Mouse (Mus musculus): ENCODE results near the gene Olfr713.

Gene Olfr713

GRCm38 (mm10) chr7:107030874-107031273 lies at the start of gene Olfr713:
Gene Olfr713 (plus strand): TSS chr7:107031174.
- in situ Hi-C loops (cut with MboI, MseI) = loop anchor here (25.0 kb wide), 1 partner anchor 1119 kb away; no protein-coding TSS in a partner anchor

- in situ Hi-C loops (cut with MboI, MseI) = no loop called here
These were observed 45.7 kb upstream of the Olfr713 start for GRCm38 (mm10) chr7:106985236-106985635.

- in situ Hi-C loops (cut with MboI, MseI) = no loop called here
These were observed 30.2 kb upstream of the Olfr713 start for GRCm38 (mm10) chr7:107000798-107001197.

- in situ Hi-C loops (cut with MboI, MseI) = no loop called here
These were observed 26.8 kb upstream of the Olfr713 start for GRCm38 (mm10) chr7:107004169-107004568.

DNA sequence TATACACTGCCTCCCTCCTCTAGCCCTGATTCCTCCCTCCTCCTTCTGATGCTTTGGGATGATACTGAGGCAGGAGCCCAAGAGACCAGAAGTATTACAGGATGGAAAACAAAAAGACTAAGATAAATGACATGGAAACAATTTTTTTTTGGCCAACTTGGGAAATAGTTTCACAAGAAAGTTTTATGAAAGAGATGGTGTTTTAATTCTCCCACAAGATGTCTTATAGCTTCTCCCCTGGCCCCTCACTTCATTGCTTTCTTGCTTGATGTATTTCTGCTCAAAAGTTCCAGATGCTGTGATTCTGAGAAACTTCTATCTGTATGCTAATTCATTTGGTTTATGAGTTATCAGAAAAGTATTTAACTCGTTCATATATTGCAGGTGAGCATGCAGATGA lies 25.0 kb upstream of the Olfr713 start, which contains the start of gene Olfr2:
Gene Olfr2 (minus strand): TSS at position 101 of the 400 bp plus-strand sequence.
- in situ Hi-C loops (cut with MboI, MseI) = no loop called here

GRCm38 (mm10) chr7:107039934-107040563 lies 9.1 kb downstream of the Olfr713 start:
- in situ Hi-C loops (cut with MboI, MseI) = loop anchor here (25.0 kb wide), 1 partner anchor 1128 kb away; no protein-coding TSS in a partner anchor

DNA sequence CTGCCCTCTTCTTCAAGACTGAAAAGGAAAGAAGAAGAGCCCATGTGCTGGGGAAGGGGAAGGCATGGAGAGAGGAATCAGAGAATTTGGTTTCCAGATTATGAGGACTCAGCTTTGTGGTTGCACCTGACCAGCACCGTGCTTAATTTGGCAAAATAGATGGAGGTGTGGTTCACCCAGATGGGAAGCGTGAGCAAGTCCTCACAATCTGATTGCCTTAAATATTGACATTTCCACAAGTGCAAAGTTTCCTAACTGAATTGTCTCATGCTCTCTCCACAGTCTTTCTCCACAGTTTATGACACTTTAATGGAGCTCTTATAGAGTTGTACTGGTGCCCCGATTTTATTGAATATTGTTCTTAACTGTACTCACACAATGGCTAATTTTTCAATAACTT lies 12.2 kb downstream of the Olfr713 start:
- in situ Hi-C loops (cut with MboI, MseI) = loop anchor here (25.0 kb wide), 1 partner anchor 1131 kb away; no protein-coding TSS in a partner anchor

GRCm38 (mm10) chr7:107044407-107044806 lies 13.4 kb downstream of the Olfr713 start:
- in situ Hi-C loops (cut with MboI, MseI) = loop anchor here (25.0 kb wide), 1 partner anchor 1132 kb away; no protein-coding TSS in a partner anchor

DNA sequence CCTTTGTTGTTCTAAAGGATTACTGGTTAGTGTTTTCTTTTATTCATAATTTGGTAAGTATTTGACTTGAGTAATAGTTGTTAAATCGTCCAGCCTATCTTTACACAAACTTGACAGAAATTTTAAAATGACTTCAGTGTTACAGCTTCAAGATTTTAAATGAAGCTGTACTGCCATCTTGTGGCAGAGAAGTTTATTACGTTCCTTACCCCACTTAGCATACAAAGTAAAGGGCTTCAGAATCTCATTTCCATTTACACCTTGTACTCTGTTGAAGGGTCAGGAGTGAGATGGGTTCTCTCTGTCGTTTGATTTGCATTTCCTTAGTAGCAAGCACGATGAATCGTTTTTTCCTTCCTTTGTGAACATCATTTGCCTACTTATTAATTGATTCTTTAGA lies 14.9 kb downstream of the Olfr713 start:
- in situ Hi-C loops (cut with MboI, MseI) = loop anchor here (25.0 kb wide), 1 partner anchor 1134 kb away; no protein-coding TSS in a partner anchor

GRCm38 (mm10) chr7:107047578-107047977 lies 16.6 kb downstream of the Olfr713 start:
- in situ Hi-C loops (cut with MboI, MseI) = loop anchor here (25.0 kb wide), 1 partner anchor 1135 kb away; no protein-coding TSS in a partner anchor

DNA sequence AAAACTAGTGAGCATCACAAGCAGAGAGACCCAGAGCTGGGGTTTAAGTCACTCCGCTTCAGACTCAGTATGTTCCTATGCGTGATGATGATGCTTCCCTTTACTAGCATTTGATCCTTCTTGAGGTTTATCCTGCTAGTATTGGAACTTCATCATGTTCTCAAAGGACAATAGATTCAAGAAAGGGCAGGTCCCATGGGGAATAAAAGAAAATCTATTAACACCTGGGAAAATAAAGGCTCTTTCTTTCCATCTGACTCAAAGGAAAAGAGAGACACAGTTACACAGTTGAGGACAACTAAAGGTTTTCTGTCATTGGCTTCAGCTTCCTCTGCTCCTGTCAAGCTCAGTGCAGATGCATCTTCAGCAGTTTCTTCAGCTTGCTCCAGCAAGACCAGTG lies 39.7 kb downstream of the Olfr713 start, which contains the start of gene Olfr714:
Gene Olfr714 (plus strand): TSS at position 301 of the 400 bp plus-strand sequence.
- in situ Hi-C loops (cut with MboI, MseI) = no loop called here

Data from T-helper 2 cell (primary cell).